Mouse (Mus musculus): Measurements from ENCODE around the gene Itpr2. TPM values are rescaled to one million over a fixed set of nuclear protein-coding genes. Genes with fewer than 3 reads are reported as not detected.

Itpr2 gene
- polyA plus RNA-seq, 1 experiment from 2014 or later: 8.9 TPM

GRCm38 (mm10) chr6:146155156-146155734, 346.8 kb downstream of the Itpr2 start:
- H3K27me3 ChIP-seq (replicated peaks; ENCODE audit: control insufficient read depth, insufficient read depth, low read length): no peaks in the 10 kb centered on the region
- H3K27ac ChIP-seq (replicated peaks; ENCODE audit: low read depth, low read length): no peak overlapping the region
- 76% methylated on average over 8 of the region's 8 CpGs for WGBS
- H3K9me3 ChIP-seq (ENCODE audit: control insufficient read depth, low read length): no peaks in the 10 kb centered on the region
- DNase-seq (ENCODE audit: low spot score) (no peak), ATAC-seq (ENCODE audit: low read depth) (no peak)
- no peak overlapping the region for H3K9ac ChIP-seq (ENCODE audit: low read depth, low read length)
- no peaks in the 10 kb centered on the region for H3K36me3 ChIP-seq (ENCODE audit: control insufficient read depth, insufficient read depth, low read length)
- no peak overlapping the region for H3K4me2 ChIP-seq (ENCODE audit: low read depth, low read length)
- no peak overlapping the region for H3K4me3 ChIP-seq (ENCODE audit: low read depth, low read length)
- no peaks in the 10 kb centered on the region for H3K4me1 ChIP-seq (ENCODE audit: control insufficient read depth, insufficient read depth, low read length)

- Histone ChIP-seq H3K4me1 (ENCODE audit: control insufficient read depth, insufficient read depth, low read length) (no peaks in the 10 kb centered on the region), H3K9me3 (ENCODE audit: control insufficient read depth, low read length) (no peaks in the 10 kb centered on the region), H3K36me3 (ENCODE audit: control insufficient read depth, insufficient read depth, low read length) (no peaks in the 10 kb centered on the region), H3K4me3 (ENCODE audit: low read depth, low read length) (no peak overlapping the region), H3K27me3 (replicated peaks; ENCODE audit: control insufficient read depth, insufficient read depth, low read length) (no peaks in the 10 kb centered on the region), H3K27ac (replicated peaks; ENCODE audit: low read depth, low read length) (no peak overlapping the region), H3K4me2 (ENCODE audit: low read depth, low read length) (no peak overlapping the region), H3K9ac (ENCODE audit: low read depth, low read length) (no peak overlapping the region)
- WGBS: 63% methylated on average over 5 of the region's 5 CpGs
- ATAC-seq (ENCODE audit: low read depth) (no peak), DNase-seq (ENCODE audit: low spot score) (no peak)
Observed at GRCm38 (mm10) chr6:146152843-146153242, 349.2 kb downstream of the Itpr2 start.

- H3K9ac ChIP-seq (ENCODE audit: low read depth, low read length): no peak overlapping the region
- DNase-seq (ENCODE audit: low spot score) (no peak), ATAC-seq (ENCODE audit: low read depth) (no peak)
- no peak overlapping the region for H3K4me3 ChIP-seq (ENCODE audit: low read depth, low read length)
- 86% methylated on average over 4 of the region's 4 CpGs for whole genome bisulfite sequencing
- no peaks in the 10 kb centered on the region for H3K27me3 ChIP-seq (replicated peaks; ENCODE audit: control insufficient read depth, insufficient read depth, low read length)
- H3K36me3 ChIP-seq (ENCODE audit: control insufficient read depth, insufficient read depth, low read length): no peaks in the 10 kb centered on the region
- no peak overlapping the region for H3K27ac ChIP-seq (replicated peaks; ENCODE audit: low read depth, low read length)
- no peak overlapping the region for H3K4me2 ChIP-seq (ENCODE audit: low read depth, low read length)
- no peaks in the 10 kb centered on the region for H3K4me1 ChIP-seq (ENCODE audit: control insufficient read depth, insufficient read depth, low read length)
- peaks cover 6% of the 10 kb centered on the region for H3K9me3 ChIP-seq (ENCODE audit: control insufficient read depth, low read length)
Observed at GRCm38 (mm10) chr6:146140966-146141585, 360.9 kb downstream of the Itpr2 start.

- no peak overlapping the region for H3K27ac ChIP-seq (replicated peaks; ENCODE audit: low read depth, low read length)
- no peak overlapping the region for H3K9ac ChIP-seq (ENCODE audit: low read depth, low read length)
- no peaks in the 10 kb centered on the region for H3K4me1 ChIP-seq (ENCODE audit: control insufficient read depth, insufficient read depth, low read length)
- 92% methylated on average over 6 of the region's 6 CpGs for WGBS
- no peaks in the 10 kb centered on the region for H3K27me3 ChIP-seq (replicated peaks; ENCODE audit: control insufficient read depth, insufficient read depth, low read length)
- no peak overlapping the region for H3K4me2 ChIP-seq (ENCODE audit: low read depth, low read length)
- no peak overlapping the region for H3K4me3 ChIP-seq (ENCODE audit: low read depth, low read length)
- ATAC-seq (ENCODE audit: low read depth): no peak
- no peaks in the 10 kb centered on the region for H3K9me3 ChIP-seq (ENCODE audit: control insufficient read depth, low read length)
- no peaks in the 10 kb centered on the region for H3K36me3 ChIP-seq (ENCODE audit: control insufficient read depth, insufficient read depth, low read length)
- DNase-seq (ENCODE audit: low spot score): no peak
Observed at GRCm38 (mm10) chr6:146140171-146140570, 361.9 kb downstream of the Itpr2 start.

GRCm38 (mm10) chr6:146136646-146137045, 365.4 kb downstream of the Itpr2 start:
- no peak overlapping the region for H3K4me3 ChIP-seq (ENCODE audit: low read depth, low read length)
- no peaks in the 10 kb centered on the region for H3K9me3 ChIP-seq (ENCODE audit: control insufficient read depth, low read length)
- no peak overlapping the region for H3K4me2 ChIP-seq (ENCODE audit: low read depth, low read length)
- H3K36me3 ChIP-seq (ENCODE audit: control insufficient read depth, insufficient read depth, low read length): no peaks in the 10 kb centered on the region
- no peak overlapping the region for H3K27ac ChIP-seq (replicated peaks; ENCODE audit: low read depth, low read length)
- ATAC-seq (ENCODE audit: low read depth) (no peak), DNase-seq (ENCODE audit: low spot score) (no peak)
- H3K4me1 ChIP-seq (ENCODE audit: control insufficient read depth, insufficient read depth, low read length): no peaks in the 10 kb centered on the region
- 40% methylated on average over 4 of the region's 4 CpGs for WGBS
- no peaks in the 10 kb centered on the region for H3K27me3 ChIP-seq (replicated peaks; ENCODE audit: control insufficient read depth, insufficient read depth, low read length)
- H3K9ac ChIP-seq (ENCODE audit: low read depth, low read length): no peak overlapping the region

GRCm38 (mm10) chr6:146136244-146136643, 365.8 kb downstream of the Itpr2 start:
- H3K27me3 ChIP-seq (replicated peaks; ENCODE audit: control insufficient read depth, insufficient read depth, low read length): no peaks in the 10 kb centered on the region
- 53% methylated on average over 7 of the region's 7 CpGs for WGBS
- no peak overlapping the region for H3K9ac ChIP-seq (ENCODE audit: low read depth, low read length)
- H3K36me3 ChIP-seq (ENCODE audit: control insufficient read depth, insufficient read depth, low read length): no peaks in the 10 kb centered on the region
- H3K4me3 ChIP-seq (ENCODE audit: low read depth, low read length): no peak overlapping the region
- H3K4me1 ChIP-seq (ENCODE audit: control insufficient read depth, insufficient read depth, low read length): no peaks in the 10 kb centered on the region
- no peak for DNase-seq (ENCODE audit: low spot score)
- no peak for ATAC-seq (ENCODE audit: low read depth)
- no peak overlapping the region for H3K4me2 ChIP-seq (ENCODE audit: low read depth, low read length)
- no peaks in the 10 kb centered on the region for H3K9me3 ChIP-seq (ENCODE audit: control insufficient read depth, low read length)
- no peak overlapping the region for H3K27ac ChIP-seq (replicated peaks; ENCODE audit: low read depth, low read length)

GRCm38 (mm10) chr6:146135291-146135690, 366.7 kb downstream of the Itpr2 start:
- WGBS: 70% methylated on average over 8 of the region's 8 CpGs
- H3K27ac ChIP-seq (replicated peaks; ENCODE audit: low read depth, low read length): no peak overlapping the region
- H3K9me3 ChIP-seq (ENCODE audit: control insufficient read depth, low read length): no peaks in the 10 kb centered on the region
- no peak overlapping the region for H3K4me3 ChIP-seq (ENCODE audit: low read depth, low read length)
- no peaks in the 10 kb centered on the region for H3K4me1 ChIP-seq (ENCODE audit: control insufficient read depth, insufficient read depth, low read length)
- no peak overlapping the region for H3K4me2 ChIP-seq (ENCODE audit: low read depth, low read length)
- no peaks in the 10 kb centered on the region for H3K36me3 ChIP-seq (ENCODE audit: control insufficient read depth, insufficient read depth, low read length)
- DNase-seq (ENCODE audit: low spot score) (no peak), ATAC-seq (ENCODE audit: low read depth) (no peak)
- no peak overlapping the region for H3K9ac ChIP-seq (ENCODE audit: low read depth, low read length)
- no peaks in the 10 kb centered on the region for H3K27me3 ChIP-seq (replicated peaks; ENCODE audit: control insufficient read depth, insufficient read depth, low read length)

GRCm38 (mm10) chr6:146133921-146134320, 368.1 kb downstream of the Itpr2 start:
- H3K9ac ChIP-seq (ENCODE audit: low read depth, low read length): no peak overlapping the region
- DNase-seq (ENCODE audit: low spot score): peak; percentile 79
- peak; percentile 57 for ATAC-seq (ENCODE audit: low read depth)
- H3K4me1 ChIP-seq (ENCODE audit: control insufficient read depth, insufficient read depth, low read length): no peaks in the 10 kb centered on the region
- H3K27me3 ChIP-seq (replicated peaks; ENCODE audit: control insufficient read depth, insufficient read depth, low read length): no peaks in the 10 kb centered on the region
- no peaks in the 10 kb centered on the region for H3K36me3 ChIP-seq (ENCODE audit: control insufficient read depth, insufficient read depth, low read length)
- H3K9me3 ChIP-seq (ENCODE audit: control insufficient read depth, low read length): no peaks in the 10 kb centered on the region
- 34% methylated on average over 8 of the region's 8 CpGs for WGBS
- no peak overlapping the region for H3K4me3 ChIP-seq (ENCODE audit: low read depth, low read length)
- no peak overlapping the region for H3K27ac ChIP-seq (replicated peaks; ENCODE audit: low read depth, low read length)
- no peak overlapping the region for H3K4me2 ChIP-seq (ENCODE audit: low read depth, low read length)

- Histone ChIP-seq H3K4me3 (ENCODE audit: low read depth, low read length) (no peak overlapping the region), H3K9ac (ENCODE audit: low read depth, low read length) (no peak overlapping the region), H3K4me2 (ENCODE audit: low read depth, low read length) (no peak overlapping the region), H3K27me3 (replicated peaks; ENCODE audit: control insufficient read depth, insufficient read depth, low read length) (no peaks in the 10 kb centered on the region), H3K9me3 (ENCODE audit: control insufficient read depth, low read length) (no peaks in the 10 kb centered on the region), H3K27ac (replicated peaks; ENCODE audit: low read depth, low read length) (no peak overlapping the region), H3K36me3 (ENCODE audit: control insufficient read depth, insufficient read depth, low read length) (no peaks in the 10 kb centered on the region), H3K4me1 (ENCODE audit: control insufficient read depth, insufficient read depth, low read length) (no peaks in the 10 kb centered on the region)
- no peak for ATAC-seq (ENCODE audit: low read depth)
- no peak for DNase-seq (ENCODE audit: low spot score)
- 76% methylated on average over 7 of the region's 7 CpGs for WGBS
Observed at GRCm38 (mm10) chr6:146129066-146129465, 373.0 kb downstream of the Itpr2 start.

Data from embryonic facial prominence, embryonic 14.5 days (tissue).